Mouse (Mus musculus) kidney, adult 2 months (tissue): ENCODE data around the gene Hsd3b7.

Experiments used
- CTCF ChIP-seq: fragments of 200-500 bp; conservative IDR thresholded peaks from 2 replicates; pipeline ENCODE4 v1.5.1; 2011; ENCODE audit warnings: low read depth, mild to moderate bottlenecking, control low read depth, low read length, moderate library complexity, mixed read lengths; ENCODE audit not compliant: insufficient read depth, insufficient read length
- POLR2A ChIP-seq: fragments of 200-500 bp; IDR thresholded peaks from one replicate; pipeline ENCODE4 v1.6.1; 2011; ENCODE audit warnings: low read depth, low read length, control low read depth

- TF ChIP-seq POLR2A = no peak
- no peak for TF ChIP-seq CTCF
These were observed 10.2 kb downstream of the Hsd3b7 start for GRCm38 (mm10) chr7:127810650-127811049.
